Mouse (Mus musculus) cortical plate, adult 2 months (tissue): ENCODE results near the gene Fam69b.

Source experiments
- CTCF ChIP-seq: fragments of 200-500 bp; IDR thresholded peaks from 2 replicates; pipeline ENCODE4 v1.5.1; 2011; ENCODE audit warnings: mild to moderate bottlenecking, control low read depth, low read length; ENCODE audit not compliant: insufficient read depth; ENCODE audit errors: extremely low read depth
- POLR2A ChIP-seq: fragments of 200-500 bp; IDR thresholded peaks from 2 replicates; pipeline ENCODE4 v1.6.1; 2011; ENCODE audit warnings: mild to moderate bottlenecking, low read length, control low read depth; ENCODE audit not compliant: insufficient read depth; ENCODE audit errors: extremely low read depth

GRCm38 (mm10) chr2:26607056-26607910 is 21.0 kb upstream of the Fam69b start:
- no peak for TF ChIP-seq CTCF
- no peak for TF ChIP-seq POLR2A
